ENCODE assay signal across 9 mouse cellular contexts in genomic region chr10:85591986-85592385, GRCm38 (mm10).
DNase-seq lines count a peak whose midpoint lies in the region.
"Had no signal": no experiment of that assay in that cellular context is flagged by ENCODE, and none has a peak within 500 bp of the region (broad histone marks: within the 10 kb centered on the region; RNA-seq: fewer than 3 reads in every experiment).

No protein-coding gene starts in this region.

- H3K27me3 ChIP-seq in embryonic facial prominence, embryonic 10.5 days (replicated peaks; ENCODE audit: low read depth, poor library complexity, severe bottlenecking) = no peaks in the 10 kb centered on the region
- H3K27me3 ChIP-seq: limb, embryonic 13.5 days had no signal

- peaks cover 7% of the 10 kb centered on the region; the same call in 1 of the 2 replicates for H3K4me1 ChIP-seq in embryonic facial prominence, embryonic 10.5 days
- H3K4me1 ChIP-seq: limb, embryonic 13.5 days had no signal

- WGBS in embryonic facial prominence, embryonic 10.5 days = 47% methylated on average over 6 of the region's 6 CpGs

- H3K27ac ChIP-seq in embryonic facial prominence, embryonic 10.5 days (replicated peaks) = no peak overlapping the region
- H3K27ac ChIP-seq: limb, embryonic 13.5 days had no signal

- H3K36me3 ChIP-seq in embryonic facial prominence, embryonic 10.5 days (replicated peaks) = no peaks in the 10 kb centered on the region
- H3K36me3 ChIP-seq: limb, embryonic 13.5 days had no signal

- no peaks in the 10 kb centered on the region for H3K9me3 ChIP-seq in embryonic facial prominence, embryonic 10.5 days
- H3K9me3 ChIP-seq: limb, embryonic 13.5 days had no signal

- DNase-seq in ovary, postnatal 36 days (ENCODE audit: low spot score) = peak; percentile 64
- DNase-seq in ovary, postnatal 10 days (ENCODE audit: low spot score) = no peak
- DNase-seq in embryonic facial prominence, embryonic 10.5 days (ENCODE audit: low spot score) = peak; percentile 17
- peak; percentile 37 for DNase-seq in lung, postnatal 10 days
- DNase-seq in testis, postnatal 10 days (ENCODE audit: low spot score) = peak; percentile 66
- DNase-seq in thymus, postnatal 10 days (ENCODE audit: low spot score in 2 of 2) = no peak
- DNase-seq in cerebellum, adult 18-20 months = no peak
- DNase-seq: kidney, adult 18-20 months had no signal

- H3K4me3 ChIP-seq in embryonic facial prominence, embryonic 10.5 days = no peak overlapping the region
- H3K4me3 ChIP-seq: limb, embryonic 13.5 days had no signal

Comparison
In these comparisons a context has a peak if more than half of its experiments do, and no peak if none do; other contexts are left out.
1. DNase-seq: peak in ovary, postnatal 36 days (single experiment), embryonic facial prominence, embryonic 10.5 days (single experiment), lung, postnatal 10 days (single experiment) and testis, postnatal 10 days (single experiment); none in ovary, postnatal 10 days (single experiment), thymus, postnatal 10 days (0 of 2) and cerebellum, adult 18-20 months (0 of 2).